Mouse (Mus musculus): ENCODE data around the gene Immp1l.

DNA sequence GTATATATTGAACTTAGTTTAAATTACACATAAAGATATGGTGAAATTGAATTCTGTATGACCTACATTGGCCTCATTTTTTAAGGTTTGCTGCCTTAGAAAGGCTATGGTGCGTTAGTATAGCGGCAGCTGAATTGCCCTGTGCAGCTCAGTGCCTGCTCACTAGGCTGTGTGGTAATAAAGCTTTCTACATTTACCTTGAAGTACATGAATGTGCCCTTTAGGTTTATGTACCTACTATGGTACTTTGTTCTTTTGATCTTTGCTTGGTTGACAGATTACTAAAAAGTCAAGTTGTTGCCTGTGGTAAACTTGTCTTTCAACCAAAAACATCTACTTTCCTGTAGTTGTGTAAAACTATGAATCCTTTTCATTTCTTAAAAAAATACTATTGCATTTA lies 45.7 kb downstream of the Immp1l start:
- TF ChIP-seq EP300 (IDR thresholded peaks at IDR 0.05) = no peak
- no peak for TF ChIP-seq CTCF (IDR thresholded peaks at IDR 0.05)

Data from lung, postnatal 0 days (tissue).